Mouse (Mus musculus): ENCODE results near the gene Wiz.

Wiz gene

DNA sequence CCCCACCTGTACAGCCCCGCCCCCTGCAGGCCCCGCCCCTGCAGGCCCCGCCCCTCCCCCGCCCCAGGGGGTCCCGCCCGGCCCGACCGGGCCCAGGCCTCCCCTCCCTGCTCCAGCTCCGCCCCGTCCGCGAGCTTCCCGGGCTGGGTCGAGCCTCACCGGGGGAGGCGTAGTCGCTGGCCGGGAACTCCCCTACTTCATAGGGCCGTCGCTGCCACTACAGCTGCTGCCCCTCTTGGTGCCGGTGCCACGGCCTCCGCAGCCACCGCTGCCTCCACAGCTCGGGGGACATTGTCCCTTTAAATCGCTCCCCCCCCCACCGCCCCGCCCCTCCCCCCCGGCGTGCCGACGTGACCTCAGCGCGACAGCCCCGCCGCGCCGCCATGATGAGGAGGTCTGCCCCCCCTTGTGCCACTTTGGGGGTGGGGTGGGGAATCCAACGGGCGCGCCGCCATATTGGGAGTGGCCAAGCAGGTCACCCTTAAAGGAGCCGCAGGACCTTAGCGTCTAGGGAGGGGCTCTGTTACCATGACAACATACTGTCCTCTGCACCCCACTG is at the start of gene Wiz:
Wiz (minus strand) TSS at position 339 of the 559 bp plus-strand sequence.
- DNase-seq (ENCODE audit: low read depth, low spot score): peak; percentile 88

GRCm38 (mm10) chr17:32437106-32437505 is 47.9 kb upstream of the Wiz start:
- DNase-seq (ENCODE audit: low read depth, low spot score): no peak

DNA sequence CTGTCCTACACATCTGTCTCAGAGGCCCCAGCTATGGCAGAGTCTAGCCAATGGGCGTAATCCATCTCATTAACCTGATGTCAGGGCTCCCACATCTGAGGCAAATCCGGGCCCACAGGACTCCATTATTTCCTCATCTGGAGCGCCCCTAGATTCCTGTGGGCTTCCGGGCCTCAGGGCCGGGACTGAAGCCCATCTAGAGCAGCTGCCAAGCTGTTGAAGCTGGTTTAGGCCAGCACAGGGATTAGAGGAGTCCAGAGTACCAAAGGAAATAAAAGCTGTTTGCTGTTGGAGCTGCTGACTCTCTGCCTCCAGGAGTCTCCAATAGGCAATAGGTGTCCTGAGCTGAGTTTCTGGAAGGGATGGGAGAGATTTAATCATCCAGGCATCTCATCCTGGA is 45.9 kb upstream of the Wiz start:
- DNase-seq (ENCODE audit: low read depth, low spot score): no peak

- no peak for DNase-seq (ENCODE audit: low read depth, low spot score)
Observed at GRCm38 (mm10) chr17:32434324-32434723, 45.1 kb upstream of the Wiz start.

DNA sequence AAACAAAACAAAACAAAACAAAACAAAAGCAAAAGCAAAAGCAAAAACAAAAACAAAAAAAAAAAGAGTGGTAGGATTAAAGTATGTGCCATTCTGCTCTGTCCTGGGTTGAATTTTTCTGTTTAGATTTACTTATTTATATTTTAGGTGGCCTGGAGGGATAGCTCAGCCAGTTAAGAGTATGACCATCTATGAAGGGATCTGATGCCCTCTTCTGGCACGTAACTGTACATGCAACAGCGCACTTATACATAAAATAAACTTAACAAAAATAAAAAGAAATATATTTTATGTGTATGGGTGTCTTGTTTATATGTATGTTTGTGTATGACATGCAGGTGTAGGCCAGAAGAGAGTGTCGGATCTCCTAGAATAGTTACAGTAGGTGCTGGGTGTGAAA is 42.7 kb upstream of the Wiz start:
- peak; percentile 27 for DNase-seq (ENCODE audit: low read depth, low spot score)

- DNase-seq (ENCODE audit: low read depth, low spot score): no peak
Observed at GRCm38 (mm10) chr17:32426610-32427009, 37.4 kb upstream of the Wiz start.

DNA sequence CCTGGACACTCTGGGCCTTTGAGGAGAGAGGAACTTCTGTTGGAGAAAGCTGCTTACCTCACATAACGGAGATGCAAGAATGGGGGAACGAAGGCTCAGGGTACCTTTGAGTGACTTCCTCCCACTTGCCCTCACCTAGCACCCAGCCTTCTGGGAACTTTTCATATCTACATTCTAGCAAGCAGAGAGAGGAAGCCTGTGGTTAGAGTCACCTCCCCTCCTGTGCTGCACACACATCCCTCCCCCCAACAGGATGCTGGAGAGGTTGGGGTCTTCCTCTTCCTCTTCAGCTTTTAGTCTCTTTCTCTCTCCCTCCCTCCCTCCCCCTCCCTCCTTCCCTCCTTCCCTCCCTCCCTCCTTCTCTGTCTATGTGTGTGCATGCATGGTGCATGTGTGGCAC is 34.8 kb upstream of the Wiz start, which contains the start of gene Pglyrp2:
Pglyrp2 (minus strand) TSS at position 134 of the 400 bp plus-strand sequence.
- DNase-seq (ENCODE audit: low read depth, low spot score): no peak

- no peak for DNase-seq (ENCODE audit: low read depth, low spot score)
Observed at GRCm38 (mm10) chr17:32420781-32421180, 31.5 kb upstream of the Wiz start.

DNA sequence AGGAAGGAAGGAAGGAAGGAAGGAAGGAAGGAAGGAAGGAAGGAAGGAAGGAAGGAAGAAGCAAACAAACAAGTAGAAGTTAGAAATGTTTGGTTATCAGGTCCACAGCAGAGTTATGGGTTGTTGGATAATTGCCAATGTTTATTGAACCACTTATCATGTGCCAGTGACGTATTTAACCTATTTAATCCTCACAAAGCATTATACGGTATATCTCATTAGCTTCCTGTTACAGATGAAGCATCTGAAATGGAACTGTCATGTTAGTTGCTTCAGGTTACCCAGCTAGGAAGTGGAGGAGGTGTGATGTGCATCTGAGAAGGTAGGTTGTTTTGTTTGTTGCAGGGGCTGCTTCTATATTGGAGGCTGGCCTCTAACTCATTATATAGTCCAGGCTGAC is 30.8 kb upstream of the Wiz start:
- DNase-seq (ENCODE audit: low read depth, low spot score): no peak

DNA sequence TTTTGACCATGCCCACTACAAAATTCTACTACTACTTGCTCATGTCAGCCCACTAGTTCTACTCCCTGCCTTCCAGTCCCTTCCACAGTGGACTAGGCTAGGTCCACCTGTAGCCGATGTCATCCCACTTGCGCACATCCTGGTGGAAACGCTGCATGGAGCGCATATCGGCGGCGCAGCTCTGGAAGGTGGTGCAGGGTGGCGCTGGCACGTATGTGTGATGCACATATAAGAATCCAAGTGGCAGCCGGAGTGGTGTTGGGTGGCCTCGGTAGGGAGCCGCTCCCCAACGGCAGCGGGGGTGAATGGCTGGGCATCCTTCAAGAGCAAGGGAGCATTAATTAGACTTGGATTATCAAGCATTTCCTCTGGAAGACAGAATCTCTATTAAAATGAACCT is 27.5 kb upstream of the Wiz start:
- no peak for DNase-seq (ENCODE audit: low read depth, low spot score)

DNA sequence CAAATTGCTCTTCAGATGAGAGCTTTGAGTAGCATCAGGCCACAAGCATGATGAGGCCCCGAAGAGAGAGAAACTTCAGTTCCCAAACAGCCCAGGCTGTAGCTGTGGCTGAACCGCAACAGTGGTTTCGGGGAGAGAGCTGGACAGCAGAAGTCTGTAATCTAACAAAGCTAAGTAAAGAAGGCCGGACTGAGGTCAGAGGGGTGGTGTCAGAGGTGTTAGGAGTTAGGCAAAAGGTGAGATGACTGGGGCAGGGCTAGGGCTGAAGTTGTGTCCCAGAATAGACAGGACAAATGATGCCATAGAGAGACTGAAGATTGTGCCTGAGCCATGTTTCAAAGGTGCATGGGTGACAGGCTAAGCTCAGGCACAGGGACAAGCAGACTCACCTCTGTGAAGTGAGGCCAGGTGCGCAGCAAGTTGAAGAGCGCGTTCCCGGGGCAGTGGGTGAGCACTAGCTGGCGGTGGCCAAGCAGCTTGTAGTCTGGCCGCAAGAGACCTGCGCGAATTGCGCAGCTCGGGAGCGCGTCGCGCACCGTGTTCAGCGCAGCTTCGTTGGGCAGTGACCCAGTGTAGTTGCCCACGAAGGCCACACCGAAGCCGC is 26.3 kb upstream of the Wiz start:
- peak; percentile 61 for DNase-seq (ENCODE audit: low read depth, low spot score)

DNA sequence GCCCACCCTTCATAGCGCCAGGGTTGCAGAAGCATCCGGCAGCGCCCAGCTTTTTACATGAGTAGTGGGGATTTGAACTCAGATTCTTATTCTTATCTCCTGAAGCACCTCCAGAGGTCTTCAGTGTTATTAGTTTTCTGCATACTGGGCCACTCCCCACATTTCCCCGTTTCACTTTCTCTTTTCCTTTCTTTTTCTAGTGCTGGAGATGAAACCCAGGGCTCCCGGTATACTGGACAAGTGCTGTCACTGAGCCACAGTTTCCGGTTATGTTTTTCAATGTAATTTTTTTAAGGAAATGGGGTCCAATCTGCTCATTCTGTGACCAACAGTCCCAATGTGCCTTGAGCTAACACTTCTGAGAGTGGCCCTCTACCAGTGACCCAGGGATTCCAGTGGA is 22.7 kb upstream of the Wiz start:
- no peak for DNase-seq (ENCODE audit: low read depth, low spot score)

- no peak for DNase-seq (ENCODE audit: low read depth, low spot score)
Observed at GRCm38 (mm10) chr17:32403417-32403816, 14.2 kb upstream of the Wiz start, which contains the start of gene Rasal3. Gene Rasal3 (minus strand): TSS chr17:32403583.

- DNase-seq (ENCODE audit: low read depth, low spot score): no peak
Observed at GRCm38 (mm10) chr17:32402779-32403157, 13.5 kb upstream of the Wiz start.

DNA sequence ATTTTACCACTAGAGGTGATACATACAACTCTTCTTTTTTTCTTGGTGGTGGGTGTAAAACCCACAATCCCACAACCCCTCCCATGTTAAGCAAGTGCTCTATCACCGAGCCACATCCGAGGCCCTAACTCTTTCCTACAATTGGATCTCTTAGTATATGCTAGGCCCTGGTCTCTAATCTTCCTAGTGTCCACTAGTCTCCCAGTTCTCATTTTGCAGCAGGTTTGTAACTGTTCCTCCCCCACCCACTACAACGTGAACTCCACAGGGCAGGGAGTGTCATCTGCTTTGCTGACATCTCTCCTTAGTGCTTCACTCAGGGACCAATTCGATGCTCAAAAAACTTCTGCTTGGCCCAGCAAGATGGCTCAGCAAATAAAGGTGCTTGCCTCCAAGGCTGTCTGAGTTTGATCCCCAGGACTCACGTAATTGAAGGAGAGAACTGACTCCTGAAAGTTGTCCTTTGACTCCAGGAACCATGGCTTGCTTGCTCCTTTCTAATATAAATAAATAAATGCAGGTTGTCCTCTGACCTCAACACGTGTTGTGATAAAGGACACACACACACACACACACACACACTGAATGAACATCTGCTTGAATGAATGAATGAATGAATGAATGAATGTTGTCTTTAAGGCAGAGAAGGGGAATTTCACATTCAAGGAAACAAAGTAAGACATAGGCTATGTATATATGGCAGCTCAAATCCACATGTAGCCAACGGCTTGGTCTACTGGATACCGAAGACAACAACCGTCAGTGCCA is 13.0 kb upstream of the Wiz start:
- DNase-seq (ENCODE audit: low read depth, low spot score): no peak

DNA sequence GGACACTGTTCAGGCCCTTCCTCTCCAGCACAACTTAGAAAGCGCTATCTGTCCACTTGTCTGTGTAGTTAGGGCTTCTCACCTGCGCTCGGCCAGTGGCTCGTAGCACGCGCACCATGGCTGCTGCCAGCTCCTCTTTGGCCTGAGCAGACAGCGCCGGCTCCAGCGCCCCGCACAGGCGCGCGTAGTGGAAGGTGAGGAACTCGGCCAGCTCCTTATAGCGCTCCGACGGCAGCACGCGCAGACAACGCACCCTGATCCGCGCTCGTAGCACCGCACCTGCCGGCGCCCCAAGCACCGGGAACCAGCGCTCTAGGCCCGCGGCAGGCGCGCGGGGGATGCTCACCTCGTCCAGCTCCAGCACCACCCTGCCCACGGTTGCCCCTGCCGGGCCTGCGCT is 7.0 kb upstream of the Wiz start:
- DNase-seq (ENCODE audit: low read depth, low spot score): peak; percentile 74

- DNase-seq (ENCODE audit: low read depth, low spot score): no peak
Observed at GRCm38 (mm10) chr17:32393944-32394343, 4.7 kb upstream of the Wiz start.

DNA sequence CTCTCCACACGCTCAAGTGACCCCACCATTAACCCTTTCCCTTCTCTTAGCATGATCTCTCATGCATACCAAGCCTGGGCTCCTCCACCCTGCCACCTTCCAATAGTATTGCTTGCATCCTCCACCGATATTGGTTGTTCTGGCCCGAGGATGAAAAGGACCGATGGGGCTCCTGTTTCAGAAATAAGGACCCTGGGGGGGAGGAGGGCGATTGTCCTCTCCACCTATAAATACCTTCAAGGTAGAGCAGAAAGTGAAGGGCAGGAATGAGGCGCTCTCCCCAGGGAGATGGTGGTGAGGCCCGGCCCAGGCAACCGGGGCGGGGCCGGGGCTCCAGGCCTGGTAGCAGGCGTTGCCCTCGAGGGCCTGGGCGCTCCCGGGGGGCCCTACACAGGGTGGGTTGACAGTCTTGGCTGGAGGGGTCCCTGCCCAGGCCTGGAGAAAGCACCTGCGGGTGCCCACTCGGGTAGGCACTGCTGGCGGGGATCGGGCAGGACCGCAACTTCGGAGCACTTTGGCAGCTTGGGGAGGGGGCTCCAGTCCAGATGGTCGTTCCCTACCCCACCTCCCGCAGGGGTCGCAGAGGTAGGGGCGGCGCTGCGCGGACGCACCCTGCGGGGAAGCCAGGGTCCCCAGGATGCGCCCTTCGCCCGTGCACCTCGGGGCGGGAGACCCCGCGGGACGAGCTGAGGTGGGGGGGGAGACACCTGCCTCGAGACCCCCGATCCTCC is 704 bp downstream of the Wiz start:
- peak; percentile 23 for DNase-seq (ENCODE audit: low read depth, low spot score)

DNA sequence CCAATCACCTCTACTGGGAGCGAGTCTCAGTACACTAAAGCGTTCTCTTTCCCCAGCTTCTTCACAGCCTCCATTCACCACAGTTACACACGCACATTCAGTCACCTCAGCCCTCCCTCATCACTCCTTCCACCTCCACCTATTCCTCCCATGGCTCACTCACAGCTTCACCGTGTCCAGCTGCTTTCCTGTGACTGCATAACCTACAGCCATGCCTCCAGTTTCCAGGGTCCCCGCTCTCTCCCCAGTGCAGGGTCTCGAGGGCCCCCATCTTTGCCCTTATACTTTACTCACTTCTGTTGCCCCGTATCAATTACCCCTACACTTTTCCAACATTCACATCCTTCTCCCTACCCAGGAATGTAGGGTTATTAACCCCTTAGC is 1.3 kb downstream of the Wiz start:
- no peak for DNase-seq (ENCODE audit: low read depth, low spot score)

DNA sequence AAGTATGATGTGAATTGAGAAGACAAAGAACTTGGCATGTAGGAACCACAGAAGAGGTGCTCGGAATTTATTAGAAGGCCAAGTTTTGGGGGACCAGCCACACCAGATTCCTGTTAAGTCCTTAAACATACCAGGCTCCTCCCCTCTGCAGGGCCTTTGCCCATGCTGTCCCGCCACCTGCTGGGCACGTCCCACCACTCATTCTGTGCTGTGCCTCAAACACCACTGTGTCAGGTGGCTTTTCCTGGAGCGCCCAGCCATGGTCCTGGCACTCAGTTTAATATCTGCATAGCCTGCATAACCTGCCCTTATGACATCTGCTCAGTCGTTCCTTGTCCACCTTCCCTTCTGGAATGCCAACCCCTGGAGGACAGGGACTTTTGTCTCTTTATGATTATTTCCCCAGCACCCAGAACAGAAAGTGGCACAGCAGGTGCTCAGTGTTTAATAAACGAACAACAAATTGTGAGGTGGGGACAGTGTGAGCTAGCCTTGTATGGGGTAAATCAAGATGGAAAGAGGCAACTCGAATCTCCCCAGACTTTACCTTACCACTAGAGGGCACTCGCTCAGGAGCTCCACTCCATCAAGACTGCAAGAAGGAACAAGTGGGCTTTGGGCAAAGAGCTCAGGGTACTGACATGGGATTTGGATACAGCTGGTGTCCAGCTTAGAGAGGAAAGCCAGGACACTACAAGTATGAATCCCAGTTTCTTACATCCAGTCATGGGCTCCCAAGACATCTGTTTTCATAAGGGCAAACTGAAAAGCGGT is 2.4 kb downstream of the Wiz start:
- peak; percentile 67 for DNase-seq (ENCODE audit: low read depth, low spot score)

DNA sequence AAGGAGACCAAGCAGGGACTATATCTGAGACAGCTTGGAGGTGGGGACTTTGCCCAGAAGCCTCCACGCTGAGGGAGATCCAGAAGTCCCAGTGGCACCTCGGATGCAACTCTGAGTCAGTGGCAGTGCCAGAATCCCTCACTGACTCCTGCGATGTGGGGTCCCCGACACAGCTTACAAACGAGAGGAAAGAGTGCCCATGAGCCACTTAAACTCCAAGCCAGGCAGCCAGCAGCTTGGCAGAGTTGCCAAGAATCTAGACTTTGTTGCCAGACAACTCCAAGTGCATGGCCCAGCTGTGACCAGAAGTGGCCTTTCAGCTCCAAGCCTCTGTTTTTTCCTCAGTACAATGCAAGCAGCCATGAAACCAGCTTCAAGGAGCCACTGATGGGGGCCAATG is 5.6 kb downstream of the Wiz start:
- DNase-seq (ENCODE audit: low read depth, low spot score): no peak

- no peak for DNase-seq (ENCODE audit: low read depth, low spot score)
Observed at GRCm38 (mm10) chr17:32382576-32382975, 6.7 kb downstream of the Wiz start.
